Mouse (Mus musculus) left cerebral cortex, postnatal 14 days (tissue): ENCODE measurements at regions not wholly inside any gene's neighbourhood (a gene's known extent, or its start where the extent isn't known, plus 50 kb on each side); places are given as distances from the start of the nearest gene placed in this dataset.
A peak's percentile ranks its signal among the peaks of the same experiment; 100 is the strongest.

ENCODE experiments used
- DNase-seq, 2 experiments: peaks; one replicate each; pipeline ENCODE4 v3.0.0; 2021 to 2022; ENCODE audit warnings: low spot score in 2 of 2, mixed read lengths in 1 of 2
- intact Hi-C: fragments of 180-260 bp; cut with DNase I; formaldehyde crosslinking; loops from one replicate; pipeline ENCODE4 v1.15.1; 2025

DNA sequence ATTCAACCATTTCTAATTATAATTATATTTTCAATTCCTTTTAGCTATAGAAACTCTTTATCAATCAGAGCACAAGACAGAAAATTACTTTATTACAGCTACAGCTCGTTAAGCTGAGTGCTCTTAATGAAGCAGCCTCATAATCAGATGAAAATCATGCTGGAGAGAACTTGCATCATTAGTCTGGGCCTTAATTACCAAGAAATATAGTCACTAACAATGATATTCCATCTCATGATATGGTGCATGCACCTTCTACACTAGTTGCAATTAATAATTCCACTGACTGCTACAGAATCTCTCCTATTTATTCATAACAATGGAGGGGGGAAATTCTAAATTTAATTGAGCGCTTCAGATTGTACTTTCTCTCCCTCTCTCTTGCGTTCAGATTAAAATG lies 393.5 kb upstream of the Spred2 start:
- intact Hi-C loops, result loop anchor here (5.0 kb wide), 1 partner anchor 653 kb away; no protein-coding TSS in a partner anchor

GRCm38 (mm10) chr11:19531255-19532003 lies 392.7 kb upstream of the Spred2 start:
- intact Hi-C loops, result loop anchor here (5.0 kb wide), 1 partner anchor 654 kb away; no protein-coding TSS in a partner anchor

More for the DNA sequence above, 393.5 kb upstream of the Spred2 start:
- DNase-seq, result no peak

DNA sequence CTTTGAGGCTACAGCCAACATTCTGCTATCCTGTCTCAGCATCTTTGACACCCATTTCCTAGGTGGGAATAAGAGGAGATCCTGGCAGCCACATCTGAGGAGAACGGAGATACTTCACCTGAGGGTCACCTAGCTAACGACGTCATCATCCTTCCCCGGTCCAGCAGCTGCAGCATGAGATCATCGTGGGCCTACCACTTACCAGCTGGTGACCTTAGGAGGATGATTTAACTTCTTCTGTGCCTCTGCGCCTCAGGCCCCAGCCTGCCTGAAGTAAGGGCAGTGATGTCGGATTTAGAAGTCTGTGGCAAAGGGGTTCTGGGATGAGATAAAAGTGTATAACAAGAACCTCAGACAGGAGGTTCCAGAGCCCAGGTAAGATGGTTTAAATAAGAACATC lies 391.3 kb upstream of the Spred2 start:
- intact Hi-C loops, result loop anchor here (5.0 kb wide), 1 partner anchor 656 kb away; no protein-coding TSS in a partner anchor
- DNase-seq, result no peak

More at GRCm38 (mm10) chr11:19531255-19532003, 392.7 kb upstream of the Spred2 start:
- no peak for DNase-seq

DNA sequence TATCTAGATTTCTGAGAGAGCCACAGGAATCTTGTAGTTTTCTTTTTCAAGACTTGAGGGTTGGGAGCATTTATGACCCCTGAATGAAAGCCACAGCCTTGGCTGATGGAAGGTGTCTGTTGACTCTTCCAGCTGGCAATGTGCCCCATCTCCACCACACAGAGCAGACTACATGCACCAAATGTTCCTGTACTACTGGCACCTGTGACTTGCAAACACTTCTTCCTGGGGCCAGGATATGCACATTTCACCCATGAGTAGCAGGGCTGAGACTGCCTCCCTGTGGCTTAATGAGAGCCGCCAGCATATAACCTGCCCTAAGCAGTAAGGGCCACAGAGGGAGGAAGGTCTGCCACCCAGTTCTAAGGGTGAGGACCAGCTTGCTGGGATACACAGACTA lies 390.5 kb upstream of the Spred2 start:
- DNase-seq, result no peak
- intact Hi-C loops, result loop anchor here (5.0 kb wide), 1 partner anchor 656 kb away; no protein-coding TSS in a partner anchor

DNA sequence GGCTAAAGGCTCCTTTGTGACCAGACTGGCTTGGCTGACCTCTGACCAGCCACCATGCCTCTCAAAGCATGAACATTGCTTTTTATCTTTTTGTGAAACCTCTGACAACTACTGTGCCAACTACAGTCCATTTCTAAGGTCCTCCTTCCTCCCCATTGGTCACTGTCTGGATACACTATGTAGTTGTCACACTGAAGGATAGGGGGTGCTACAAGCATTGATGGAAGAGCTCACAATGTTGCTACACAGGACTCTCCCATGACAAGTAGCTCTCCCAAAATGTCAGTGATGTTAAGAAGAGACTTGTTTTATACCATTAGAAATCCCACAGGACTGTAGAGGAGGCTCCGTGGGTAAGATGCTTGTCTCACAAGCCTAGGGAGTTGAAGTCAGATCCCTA lies 389.0 kb upstream of the Spred2 start:
- intact Hi-C loops, result no loop called here
- no peak for DNase-seq

DNA sequence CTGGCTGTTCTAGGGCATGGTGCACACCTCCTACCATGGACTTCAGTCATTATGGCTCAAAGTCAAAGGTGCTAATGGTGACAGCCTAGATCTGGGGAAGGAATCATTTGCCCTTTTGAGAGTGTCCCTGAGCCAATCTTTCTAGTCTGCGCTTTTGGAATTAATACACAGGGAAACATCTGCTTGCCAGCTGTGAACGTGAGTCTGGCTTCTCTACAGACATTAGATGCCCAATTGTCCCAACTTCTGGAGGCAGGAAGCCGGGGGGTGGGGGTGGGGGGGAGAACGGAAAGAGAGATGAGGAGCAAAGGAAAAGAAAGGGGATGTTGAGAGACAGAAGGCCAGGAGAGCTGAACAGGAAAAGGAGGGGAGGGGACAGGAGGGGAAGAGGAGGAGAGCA lies 377.9 kb upstream of the Spred2 start:
- intact Hi-C loops, result no loop called here
- no peak for DNase-seq

DNA sequence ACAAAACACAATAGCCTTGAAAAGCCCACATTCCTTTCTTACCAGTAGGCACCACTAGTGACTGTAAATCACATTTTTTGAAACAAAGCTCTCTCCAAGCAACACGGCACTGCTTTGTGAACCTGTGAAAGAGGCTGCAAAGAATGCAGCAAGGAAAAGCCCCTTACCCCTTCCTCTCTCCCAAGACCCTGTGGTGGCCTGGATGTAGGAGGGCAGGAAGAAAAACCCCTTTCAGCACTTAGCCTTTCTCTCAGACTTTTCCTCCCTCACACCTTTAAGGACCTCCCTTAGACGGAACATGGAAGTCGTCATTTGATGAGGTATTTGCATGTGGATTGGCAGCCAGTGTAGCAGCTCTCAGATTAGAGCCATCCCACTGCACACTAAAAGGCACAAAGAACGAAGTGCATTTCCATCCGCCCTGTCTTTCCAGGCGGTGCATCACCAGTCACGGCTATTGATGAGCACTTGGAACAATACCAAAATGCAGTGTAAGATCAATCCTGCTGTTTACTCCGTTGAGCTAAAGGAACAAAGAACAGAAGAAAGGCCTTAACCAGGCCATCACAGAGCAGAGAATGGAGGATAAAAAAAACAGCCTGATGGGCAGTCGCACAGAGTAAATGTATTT lies 369.7 kb upstream of the Spred2 start:
- DNase-seq, result no peak
- intact Hi-C loops, result no loop called here

- intact Hi-C loops, result no loop called here
- no peak for DNase-seq
These were observed 369.0 kb upstream of the Spred2 start for GRCm38 (mm10) chr11:19554947-19555770.

- intact Hi-C loops, result no loop called here
- DNase-seq, result no peak
These were observed 363.7 kb upstream of the Spred2 start for GRCm38 (mm10) chr11:19560452-19560851.

DNA sequence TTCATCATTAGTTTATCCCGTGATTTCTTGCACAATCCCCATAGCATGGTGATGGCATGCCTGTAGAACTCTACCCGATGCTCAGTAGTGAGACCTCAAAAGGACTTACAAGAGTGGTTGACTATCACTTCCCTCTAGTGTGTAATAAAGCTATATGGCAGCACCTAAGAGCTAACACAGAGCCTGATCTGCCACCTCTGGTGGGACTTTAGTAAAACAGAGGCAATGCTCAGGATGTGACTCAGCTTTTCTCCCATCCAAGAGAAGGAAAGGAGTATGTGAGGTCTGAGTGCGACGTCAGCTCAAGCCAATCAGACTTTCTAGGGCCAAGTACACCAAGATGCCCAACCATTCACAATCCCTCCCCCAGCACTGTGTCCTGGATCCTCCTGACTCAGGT lies 361.5 kb upstream of the Spred2 start:
- DNase-seq, result no peak
- intact Hi-C loops, result no loop called here

DNA sequence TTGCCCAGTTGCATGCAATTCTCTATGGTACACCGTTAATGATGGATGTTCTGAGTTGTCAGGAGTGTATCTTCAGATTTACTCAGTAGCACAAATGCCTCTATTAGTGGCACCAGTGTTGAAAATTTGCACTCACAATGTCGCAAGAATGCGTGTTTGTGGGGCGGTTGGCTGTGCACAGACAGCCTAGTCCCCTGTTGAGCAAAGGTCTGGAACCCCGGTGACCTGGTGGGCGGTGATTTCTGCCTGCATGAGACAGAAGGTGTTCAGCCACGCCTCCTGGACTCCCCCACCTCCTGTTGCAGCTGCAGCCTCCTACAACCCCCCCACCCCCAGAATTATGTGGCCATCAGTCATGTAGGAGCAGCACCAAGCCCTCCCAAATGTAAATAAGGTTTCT lies 338.9 kb upstream of the Spred2 start:
- intact Hi-C loops, result no loop called here
- no peak for DNase-seq

- DNase-seq, result no peak
- intact Hi-C loops, result no loop called here
These were observed 331.4 kb upstream of the Spred2 start for GRCm38 (mm10) chr11:19592506-19593355.

GRCm38 (mm10) chr11:19595107-19595506 lies 329.1 kb upstream of the Spred2 start:
- intact Hi-C loops, result no loop called here
- DNase-seq, result peak in 1 of 2 experiments; percentile 5

DNA sequence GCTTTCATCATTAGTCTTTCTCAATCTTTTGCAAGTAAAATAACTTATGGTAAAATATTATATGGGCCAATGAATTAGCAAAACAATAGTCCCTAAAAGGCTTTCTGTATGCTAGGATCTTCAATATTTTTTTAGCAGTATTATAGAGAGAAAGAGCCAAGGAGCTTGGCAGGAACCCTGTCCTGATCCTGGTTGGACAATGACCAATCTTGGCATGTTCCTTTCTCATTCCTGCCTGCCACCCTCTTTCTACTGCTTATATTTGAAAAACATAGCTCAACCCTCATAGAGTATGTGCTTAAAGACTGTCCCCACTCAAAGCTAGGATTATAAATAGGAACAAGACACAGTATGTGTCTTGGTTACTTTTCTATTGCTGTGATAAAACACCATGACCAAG lies 327.8 kb upstream of the Spred2 start:
- no peak for DNase-seq
- intact Hi-C loops, result no loop called here

- intact Hi-C loops, result no loop called here
- DNase-seq, result peak in 1 of 2 experiments; percentile 14
These were observed 324.7 kb upstream of the Spred2 start for GRCm38 (mm10) chr11:19599433-19599832.

DNA sequence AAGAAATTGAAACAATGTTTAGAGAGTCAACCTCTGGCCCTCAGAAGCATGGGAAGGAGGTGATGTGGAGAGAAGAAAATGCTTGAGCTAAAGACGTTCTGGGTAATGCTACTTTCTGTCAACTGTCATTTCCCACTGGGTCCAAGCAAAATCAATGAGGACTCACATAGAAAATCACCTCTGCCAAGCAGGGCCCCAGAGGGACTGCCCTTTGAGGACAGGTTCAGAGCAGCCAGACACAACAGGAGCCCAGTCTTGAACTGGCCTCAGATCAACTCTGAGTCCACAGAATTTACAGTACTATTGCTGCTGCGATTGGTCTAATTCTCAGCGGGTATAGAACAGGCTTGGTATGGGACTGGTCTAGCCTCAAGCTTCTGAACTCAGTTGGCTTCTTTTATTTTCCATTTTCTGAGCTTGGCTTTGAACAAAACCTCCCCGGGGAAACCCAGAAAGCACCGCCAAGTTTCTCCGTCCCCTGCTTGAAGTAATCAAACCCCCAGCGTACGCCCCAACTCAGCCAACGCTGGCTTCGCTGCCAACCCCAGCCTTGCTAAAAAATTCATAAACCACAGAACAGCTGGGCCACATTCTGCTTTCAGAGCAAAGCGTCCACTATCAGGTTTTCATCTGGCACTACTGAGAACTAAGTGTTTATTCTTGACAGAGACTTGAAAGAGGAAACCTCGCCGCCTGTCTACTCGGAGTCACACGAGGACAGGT lies 322.8 kb upstream of the Spred2 start:
- intact Hi-C loops, result no loop called here
- peak; percentile 22 to 51 for DNase-seq

DNA sequence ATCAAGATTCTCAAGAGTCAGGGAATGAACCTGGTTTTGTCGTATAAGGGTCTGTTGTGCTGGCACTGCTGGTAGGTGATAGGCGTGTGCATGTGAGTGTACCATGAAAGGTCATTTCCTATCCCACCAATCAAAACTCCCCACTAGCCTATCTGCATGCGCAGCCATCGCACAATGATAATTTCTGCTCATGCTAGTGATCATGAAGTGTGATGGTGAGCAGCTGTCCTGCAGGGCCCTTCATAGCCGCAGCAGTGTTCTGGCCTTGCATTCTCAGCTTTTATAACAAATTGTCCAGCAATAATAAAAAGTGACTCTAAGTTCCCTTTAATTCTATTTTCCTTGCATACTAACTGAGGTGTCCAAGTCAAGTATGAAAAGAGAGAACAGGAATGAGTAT lies 321.7 kb upstream of the Spred2 start:
- intact Hi-C loops, result no loop called here
- no peak for DNase-seq

DNA sequence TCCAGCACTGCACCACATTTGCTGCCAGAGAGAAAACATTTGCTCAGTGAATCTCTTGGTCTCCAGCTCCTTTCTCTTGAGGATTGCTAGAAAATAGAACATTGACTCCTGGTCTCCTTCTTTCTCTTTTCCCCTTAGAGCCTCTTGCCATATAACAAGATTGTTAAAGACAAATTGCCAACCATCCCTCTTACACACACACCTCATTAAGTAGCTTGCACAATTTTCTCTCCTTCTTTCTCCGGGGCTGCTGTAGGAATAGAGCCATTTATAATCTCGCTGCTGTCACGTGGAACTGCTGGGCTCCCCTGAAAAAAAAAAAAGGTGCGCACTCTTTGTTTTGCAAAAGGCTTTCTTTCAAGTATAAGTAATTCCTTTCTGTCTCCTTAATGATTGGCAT lies 318.6 kb upstream of the Spred2 start:
- no peak for DNase-seq
- intact Hi-C loops, result no loop called here

- DNase-seq, result no peak
- intact Hi-C loops, result no loop called here
These were observed 317.2 kb upstream of the Spred2 start for GRCm38 (mm10) chr11:19606943-19607342.
